Mouse (Mus musculus) G1E (cell line): ENCODE measurements around the gene Tal1.

Experiments
- CTCF ChIP-seq: IDR thresholded peaks from 2 replicates; pipeline ENCODE4 v1.5.1; 2012; ENCODE audit warnings: low read depth, low read length, inconsistent platforms, mixed read lengths
- GATA1 ChIP-seq: IDR thresholded peaks from 2 replicates; pipeline ENCODE4 v1.6.1; 2012; ENCODE audit warnings: borderline replicate concordance, low read length, inconsistent platforms, mixed read lengths
- POLR2AphosphoS5 ChIP-seq: IDR thresholded peaks from 2 replicates; pipeline ENCODE4 v1.6.1; 2012; ENCODE audit warnings: low read depth, low read length, inconsistent platforms; ENCODE audit not compliant: insufficient replicate concordance

- no peak for TF ChIP-seq CTCF
- no peak for TF ChIP-seq GATA1
- 0 out of 2 replicates have a peak, but pooled peaks have one; percentile 5 for TF ChIP-seq POLR2AphosphoS5
Observed at GRCm38 (mm10) chr4:115057674-115058316, 1.6 kb downstream of the Tal1 start.
